Mouse (Mus musculus) heart, embryonic 15.5 days (tissue): ENCODE measurements around the gene Gmds. TPM values are rescaled to one million over a fixed set of nuclear protein-coding genes. Genes with fewer than 3 reads are reported as not detected.

Source experiments
- ATAC-seq: fragments of 200-750 bp; cut with Nextera tagmentation; replicated peaks from 2 replicates; pipeline ENCODE4 v1.8.0; 2017; ENCODE audit warnings: low read depth, moderate TSS enrichment; ENCODE audit not compliant: insufficient number of reproducible peaks, insufficient read depth, low FRiP score
- H3K27ac ChIP-seq: fragments of 300-500 bp; sonication (generic); 2 replicates; pipeline ENCODE4 v1.5.1; 2015; ENCODE audit warnings: mild to moderate bottlenecking, inconsistent platforms
- H3K27me3 ChIP-seq: fragments of 300-500 bp; sonication (generic); 2 replicates; pipeline ENCODE4 v1.6.1; 2015; ENCODE audit warnings: inconsistent platforms
- H3K36me3 ChIP-seq: fragments of 300-500 bp; sonication (generic); 2 replicates; pipeline ENCODE4 v1.6.1; 2015; ENCODE audit warnings: mild to moderate bottlenecking, inconsistent platforms
- H3K4me1 ChIP-seq: fragments of 300-500 bp; sonication (generic); replicated peaks from 2 replicates; pipeline ENCODE4 v1.6.1; 2015; ENCODE audit warnings: inconsistent platforms
- H3K4me2 ChIP-seq: fragments of 300-500 bp; sonication (generic); 2 replicates; pipeline ENCODE4 v1.6.1; 2015; ENCODE audit warnings: inconsistent platforms, mild to moderate bottlenecking, moderate library complexity
- H3K4me3 ChIP-seq: fragments of 300-500 bp; sonication (generic); 2 replicates; pipeline ENCODE4 v1.5.1; 2015; ENCODE audit warnings: mild to moderate bottlenecking, inconsistent platforms
- H3K9ac ChIP-seq: fragments of 300-500 bp; sonication (generic); 2 replicates; pipeline ENCODE4 v1.6.1; 2015; ENCODE audit warnings: mild to moderate bottlenecking, inconsistent platforms
- H3K9me3 ChIP-seq: fragments of 300-500 bp; sonication (generic); replicated peaks from 2 replicates; pipeline ENCODE4 v1.6.1; 2016; ENCODE audit warnings: inconsistent platforms
- WGBS: fragments of 180-500 bp; shearing (Covaris S2); methylation state at CpG from one replicate; pipeline ENCODE4 v1.1.7; 2015; ENCODE audit warnings: mixed read lengths; 5-methylcytosine and 5-hydroxymethylcytosine counted together
- polyA plus RNA-seq: library from polyadenylated mRNA; unstranded; fragments of >200 nt; fragmentation: Nextera tagmentation; extraction: Ambion mirVana; gene quantifications from 2 replicates; pipeline ENCODE4 v1.2.1, GENCODE M21; 2015

Gmds gene
- polyA plus RNA-seq, 1 experiment from 2014 or later: 19.4 TPM

GRCm38 (mm10) chr13:32047980-32048959 lies 290.3 kb downstream of the Gmds start:
- H3K36me3 ChIP-seq: no peaks in the 10 kb centered on the region
- H3K4me1 ChIP-seq: peaks cover 6% of the 10 kb centered on the region
- no peak overlapping the region for H3K27ac ChIP-seq
- no peak overlapping the region for H3K9ac ChIP-seq
- no peak for ATAC-seq
- H3K4me3 ChIP-seq: no peak overlapping the region
- H3K9me3 ChIP-seq: no peaks in the 10 kb centered on the region
- whole genome bisulfite sequencing: 44% methylated on average over 6 of the region's 6 CpGs
- no peaks in the 10 kb centered on the region for H3K27me3 ChIP-seq
- H3K4me2 ChIP-seq: no peak overlapping the region

- Histone ChIP-seq H3K9me3 (no peaks in the 10 kb centered on the region), H3K4me2 (no peak overlapping the region), H3K4me1 (peaks cover 9% of the 10 kb centered on the region), H3K36me3 (no peaks in the 10 kb centered on the region), H3K9ac (no peak overlapping the region), H3K27ac (no peak overlapping the region), H3K27me3 (no peaks in the 10 kb centered on the region), H3K4me3 (no peak overlapping the region)
- 62% methylated on average over 4 of the region's 4 CpGs for WGBS
- ATAC-seq: no peak
These were observed 291.6 kb downstream of the Gmds start for GRCm38 (mm10) chr13:32046961-32047360.

DNA sequence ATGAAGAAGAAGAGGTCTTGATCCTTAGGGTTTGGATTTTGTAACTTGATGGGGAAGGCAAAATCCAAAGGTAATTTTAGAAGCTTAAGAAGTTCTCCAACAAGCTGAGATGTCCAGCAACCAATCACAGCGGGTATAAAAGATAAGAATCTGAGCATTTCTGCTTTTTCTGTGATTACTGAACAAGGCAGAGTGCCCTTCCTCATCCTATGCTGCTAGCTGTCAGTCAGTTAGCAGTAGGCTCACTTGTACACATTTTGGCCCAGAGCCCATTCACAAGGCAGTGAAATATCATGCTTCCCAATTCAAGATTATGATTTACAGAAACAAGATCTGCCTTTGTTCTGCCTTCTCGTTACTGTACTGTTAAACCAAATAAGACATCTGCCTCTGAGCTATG lies 295.8 kb downstream of the Gmds start:
- ATAC-seq: no peak
- H3K27ac ChIP-seq: no peak overlapping the region
- H3K9me3 ChIP-seq: no peaks in the 10 kb centered on the region
- H3K27me3 ChIP-seq: no peaks in the 10 kb centered on the region
- no peak overlapping the region for H3K9ac ChIP-seq
- H3K4me1 ChIP-seq: peaks cover 6% of the 10 kb centered on the region; the same call in 1 of the 2 replicates
- WGBS: 41% methylated on average over 2 of the region's 2 CpGs
- H3K36me3 ChIP-seq: no peaks in the 10 kb centered on the region
- no peak overlapping the region for H3K4me2 ChIP-seq
- no peak overlapping the region for H3K4me3 ChIP-seq

GRCm38 (mm10) chr13:32040822-32041221 lies 297.7 kb downstream of the Gmds start:
- Histone ChIP-seq H3K36me3 (no peaks in the 10 kb centered on the region), H3K4me1 (peaks cover 6% of the 10 kb centered on the region; the same call in 1 of the 2 replicates), H3K9ac (no peak overlapping the region), H3K27me3 (no peaks in the 10 kb centered on the region), H3K4me2 (no peak overlapping the region), H3K4me3 (no peak overlapping the region), H3K27ac (no peak overlapping the region), H3K9me3 (no peaks in the 10 kb centered on the region)
- 79% methylated on average over 1 of the region's 1 CpGs for WGBS
- ATAC-seq: no peak

GRCm38 (mm10) chr13:32036902-32037301 lies 301.6 kb downstream of the Gmds start:
- H3K4me1 ChIP-seq: no peaks in the 10 kb centered on the region
- WGBS: 65% methylated on average over 5 of the region's 5 CpGs
- H3K9me3 ChIP-seq: no peaks in the 10 kb centered on the region
- no peaks in the 10 kb centered on the region for H3K36me3 ChIP-seq
- ATAC-seq: no peak
- no peak overlapping the region for H3K4me3 ChIP-seq
- no peak overlapping the region for H3K27ac ChIP-seq
- H3K4me2 ChIP-seq: no peak overlapping the region
- H3K9ac ChIP-seq: no peak overlapping the region
- no peaks in the 10 kb centered on the region for H3K27me3 ChIP-seq

DNA sequence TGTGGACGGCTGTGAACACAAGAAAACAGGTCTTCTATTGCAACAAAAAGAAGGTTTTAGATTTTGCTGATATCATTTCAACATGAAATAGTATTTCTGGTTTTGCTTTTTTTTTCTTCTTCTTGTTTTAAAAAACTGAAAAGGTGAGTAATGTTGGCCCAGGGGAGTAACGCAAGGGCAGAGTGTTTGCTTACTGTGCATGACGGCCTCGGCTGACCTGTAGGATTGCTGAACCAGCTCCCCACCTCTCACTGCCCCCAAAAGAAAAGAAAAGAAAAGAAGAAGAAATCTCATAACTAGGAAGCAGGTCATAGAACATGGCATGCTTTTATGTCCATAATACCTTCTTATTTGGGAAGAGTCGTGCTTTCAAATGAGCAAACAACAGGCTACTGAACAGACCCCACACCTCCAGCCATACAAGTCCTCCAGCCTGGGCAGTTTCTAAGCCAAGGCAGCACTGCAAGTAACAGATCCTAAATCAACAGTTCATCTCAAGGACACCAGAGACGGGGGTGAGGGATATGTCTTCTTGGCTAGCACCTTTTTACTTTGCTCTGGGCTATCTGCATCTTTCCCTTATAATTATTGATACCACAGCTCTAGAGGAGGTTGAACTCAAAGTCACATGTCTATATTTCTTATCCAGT lies 303.6 kb downstream of the Gmds start:
- H3K27me3 ChIP-seq: no peaks in the 10 kb centered on the region
- no peaks in the 10 kb centered on the region for H3K36me3 ChIP-seq
- H3K27ac ChIP-seq: no peak overlapping the region
- H3K4me1 ChIP-seq: no peaks in the 10 kb centered on the region
- no peak overlapping the region for H3K9ac ChIP-seq
- WGBS: 76% methylated on average over 6 of the region's 6 CpGs
- ATAC-seq: no peak
- H3K9me3 ChIP-seq: no peaks in the 10 kb centered on the region
- no peak overlapping the region for H3K4me2 ChIP-seq
- no peak overlapping the region for H3K4me3 ChIP-seq

DNA sequence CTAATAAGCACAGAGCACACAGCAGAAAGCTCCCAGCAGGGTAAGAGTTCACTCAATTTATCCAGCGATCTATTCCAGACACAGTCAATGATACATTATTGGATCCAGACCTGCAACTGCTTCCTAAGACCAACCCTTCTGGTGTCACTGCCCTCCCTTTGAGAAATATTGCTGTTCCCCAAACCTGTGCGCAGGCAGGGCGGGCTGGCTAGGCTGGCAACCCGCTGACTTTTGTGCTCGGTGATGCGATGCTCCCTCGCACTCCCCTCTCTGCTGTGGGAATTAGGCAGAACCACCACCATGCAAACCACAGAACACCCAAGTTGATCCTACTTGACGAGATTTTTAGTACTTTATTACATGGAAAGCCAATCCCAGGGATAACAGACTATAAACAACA lies 304.4 kb downstream of the Gmds start:
- Histone ChIP-seq H3K4me2 (no peak overlapping the region), H3K9me3 (no peaks in the 10 kb centered on the region), H3K4me3 (no peak overlapping the region), H3K4me1 (no peaks in the 10 kb centered on the region), H3K27ac (no peak overlapping the region), H3K36me3 (no peaks in the 10 kb centered on the region), H3K27me3 (no peaks in the 10 kb centered on the region), H3K9ac (no peak overlapping the region)
- WGBS: 82% methylated on average over 8 of the region's 8 CpGs
- ATAC-seq: no peak

DNA sequence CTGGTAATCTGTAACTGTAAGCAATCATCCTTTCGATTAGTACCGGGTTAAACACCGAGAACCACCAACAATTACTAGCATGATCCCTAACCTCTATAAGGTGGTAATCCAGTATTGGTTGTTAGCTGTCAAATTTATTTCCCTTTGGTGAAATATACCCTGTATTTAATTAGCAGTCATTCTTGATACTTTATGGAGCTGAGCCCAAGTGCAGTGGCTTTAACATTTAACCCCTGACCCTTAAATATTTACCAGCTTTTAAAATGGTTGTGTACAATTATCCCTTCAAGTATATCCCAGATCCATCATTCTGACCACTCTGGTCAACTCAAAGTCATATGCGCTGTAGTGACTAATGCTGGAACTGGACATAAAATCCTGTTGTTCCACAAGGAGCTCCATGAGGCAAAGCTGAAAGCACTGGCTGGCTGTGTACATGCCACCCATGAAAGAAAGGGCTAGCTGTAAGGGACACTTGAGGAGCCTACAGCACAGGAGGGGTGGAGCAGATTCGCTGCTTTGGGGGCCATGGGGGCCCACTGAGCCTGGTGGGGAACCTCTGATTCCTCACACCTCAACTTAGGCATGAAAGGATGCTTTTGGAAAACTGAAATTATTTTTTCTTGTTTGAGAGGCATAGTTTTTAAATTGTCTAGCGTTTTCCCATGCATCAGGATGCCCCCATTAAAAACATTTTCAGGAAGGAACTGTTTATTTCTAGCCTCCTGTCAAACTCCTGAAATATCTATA lies 312.1 kb downstream of the Gmds start:
- ATAC-seq: no peak
- H3K9me3 ChIP-seq: no peaks in the 10 kb centered on the region
- no peaks in the 10 kb centered on the region for H3K27me3 ChIP-seq
- H3K4me1 ChIP-seq: 0 out of 2 replicates have a peak, but pooled peaks cover 2% of the 10 kb centered on the region
- H3K4me2 ChIP-seq: no peak overlapping the region
- 84% methylated on average over 6 of the region's 6 CpGs for WGBS
- no peak overlapping the region for H3K27ac ChIP-seq
- no peak overlapping the region for H3K9ac ChIP-seq
- H3K4me3 ChIP-seq: no peak overlapping the region
- no peaks in the 10 kb centered on the region for H3K36me3 ChIP-seq

- no peak for ATAC-seq
- H3K27ac ChIP-seq: no peak overlapping the region
These were observed 313.7 kb downstream of the Gmds start for GRCm38 (mm10) chr13:32024822-32025221.

GRCm38 (mm10) chr13:32020455-32021249 lies 317.9 kb downstream of the Gmds start:
- ATAC-seq: no peak

More at GRCm38 (mm10) chr13:32024822-32025221, 313.7 kb downstream of the Gmds start:
- H3K9me3 ChIP-seq: no peaks in the 10 kb centered on the region
- no peak overlapping the region for H3K4me3 ChIP-seq
- H3K9ac ChIP-seq: no peak overlapping the region
- no peaks in the 10 kb centered on the region for H3K27me3 ChIP-seq
- no peaks in the 10 kb centered on the region for H3K36me3 ChIP-seq
- peaks cover 6% of the 10 kb centered on the region; the same call in 1 of the 2 replicates for H3K4me1 ChIP-seq
- no peak overlapping the region for H3K4me2 ChIP-seq

More at GRCm38 (mm10) chr13:32020455-32021249, 317.9 kb downstream of the Gmds start:
- no peak overlapping the region for H3K27ac ChIP-seq
- no peak overlapping the region for H3K4me3 ChIP-seq
- no peaks in the 10 kb centered on the region for H3K36me3 ChIP-seq
- H3K4me1 ChIP-seq: peaks cover 19% of the 10 kb centered on the region
- H3K27me3 ChIP-seq: no peaks in the 10 kb centered on the region
- H3K9me3 ChIP-seq: no peaks in the 10 kb centered on the region
- no peak overlapping the region for H3K9ac ChIP-seq
- 65% methylated on average over 6 of the region's 6 CpGs for WGBS
- no peak overlapping the region for H3K4me2 ChIP-seq
